Mouse (Mus musculus): ENCODE results near the gene Tmem269. TPM values are rescaled to one million over a fixed set of nuclear protein-coding genes. Genes with fewer than 3 reads are reported as not detected.

Tmem269 gene
- not detected in 2 replicates for polyA plus RNA-seq (2014; fragmentation: Nextera tagmentation; extraction: Ambion mirVana)

DNA sequence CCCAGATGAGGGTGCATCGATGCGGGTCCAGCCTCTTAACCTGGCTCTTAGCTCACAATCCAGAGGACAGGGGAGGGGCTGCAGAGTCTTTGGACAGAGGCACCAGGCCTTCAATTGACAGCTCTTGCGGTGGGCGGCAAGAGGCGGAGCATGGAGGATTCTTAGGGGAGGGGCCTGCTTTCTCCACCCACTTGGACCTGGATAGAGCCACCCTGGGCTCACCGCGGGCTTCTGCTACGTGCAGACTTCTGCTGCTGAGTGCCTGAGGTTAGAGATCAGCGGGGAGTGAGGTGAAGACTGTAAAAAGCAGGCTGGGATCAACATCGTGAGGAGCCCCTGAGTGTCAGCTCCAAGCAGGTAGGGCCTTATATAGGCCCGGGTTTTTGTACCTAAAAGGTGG is at the start of gene Tmem269:
Gene Tmem269 (minus strand): TSS at position 49 of the 400 bp plus-strand sequence.
- Histone ChIP-seq H3K36me3 (ENCODE audit: insufficient read depth) (peaks cover 3% of the 10 kb centered on the region), H3K4me3 (ENCODE audit: low read depth, low read length) (no peak within 1 kb of the TSS), H3K4me2 (no peak within 1 kb of the TSS), H3K27ac (ENCODE audit: low read depth) (no peak within 1 kb of the TSS), H3K9me3 (ENCODE audit: low read depth, low read length) (no peaks in the 10 kb centered on the region), H3K9ac (no peak within 1 kb of the TSS), H3K27me3 (ENCODE audit: insufficient read depth, low read length) (no peaks in the 10 kb centered on the region), H3K4me1 (ENCODE audit: insufficient read depth) (no peaks in the 10 kb centered on the region)
- 10% methylated on average over 11 of the region's 11 CpGs for WGBS
- peak; percentile 32; the same call in 1 of the 2 replicates for ATAC-seq (ENCODE audit: insufficient read depth)
- TF ChIP-seq CTCF (IDR thresholded peaks at IDR 0.05; ENCODE audit: low read depth), result no peak
- DNase-seq, result peak; percentile 36

DNA sequence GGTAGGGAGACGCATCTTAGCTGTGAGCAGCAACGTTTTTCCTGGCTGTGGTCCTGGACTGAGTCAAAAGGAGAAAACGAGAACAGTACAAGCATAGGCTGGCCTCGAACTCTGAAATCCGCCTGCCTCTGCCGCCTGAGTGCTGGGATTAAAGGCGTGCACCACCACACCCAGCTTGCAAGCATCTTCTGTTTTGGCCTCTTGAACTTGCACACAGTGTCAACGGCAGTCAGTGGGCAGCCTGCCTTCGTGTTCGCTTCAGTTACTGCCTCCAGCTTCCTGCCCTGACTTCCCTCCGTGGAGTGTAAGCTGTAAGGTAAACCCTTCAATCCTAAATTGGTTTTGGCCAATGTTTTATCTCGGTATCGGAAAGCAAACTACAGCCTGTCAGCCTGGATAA is 48.6 kb upstream of the Tmem269 start:
- WGBS, result 63% methylated on average over 13 of the region's 13 CpGs
- DNase-seq (no peak), ATAC-seq (ENCODE audit: insufficient read depth) (no peak)

DNA sequence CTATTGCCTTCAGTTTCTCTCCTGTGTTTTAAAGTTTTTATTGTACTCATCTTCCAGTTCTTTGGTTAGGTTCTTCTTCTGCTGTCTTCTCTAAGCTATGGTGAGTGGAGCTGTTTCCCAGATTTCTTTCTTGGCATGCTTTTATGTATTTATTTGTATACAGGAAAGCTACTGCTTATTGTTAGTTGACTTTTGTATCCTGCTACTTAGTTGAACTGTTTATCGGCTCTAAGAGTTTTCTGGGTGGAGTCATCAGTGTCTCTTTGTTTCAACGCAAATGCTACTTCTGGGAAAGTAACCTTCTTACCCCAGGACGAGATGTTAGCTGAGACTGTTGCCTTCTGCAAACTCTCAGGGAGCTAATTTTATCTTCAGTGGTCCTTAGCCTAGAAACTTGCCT is 45.4 kb upstream of the Tmem269 start:
- no peak overlapping the region for H3K27ac ChIP-seq (ENCODE audit: low read depth)
- H3K9ac ChIP-seq, result no peak overlapping the region
- no peaks in the 10 kb centered on the region for H3K27me3 ChIP-seq (ENCODE audit: insufficient read depth, low read length)
- H3K9me3 ChIP-seq (ENCODE audit: low read depth, low read length), result no peaks in the 10 kb centered on the region
- no peaks in the 10 kb centered on the region for H3K4me1 ChIP-seq (ENCODE audit: insufficient read depth)
- no peak overlapping the region for H3K4me3 ChIP-seq (ENCODE audit: low read depth, low read length)
- TF ChIP-seq CTCF (IDR thresholded peaks at IDR 0.05; ENCODE audit: low read depth), result no peak
- ATAC-seq (ENCODE audit: insufficient read depth) (no peak), DNase-seq (no peak)
- WGBS, result 67% methylated on average over 3 of the region's 3 CpGs
- no peak overlapping the region for H3K4me2 ChIP-seq
- no peaks in the 10 kb centered on the region for H3K36me3 ChIP-seq (ENCODE audit: insufficient read depth)

More for the DNA sequence above, 48.6 kb upstream of the Tmem269 start:
- Histone ChIP-seq H3K4me1 (ENCODE audit: insufficient read depth) (no peaks in the 10 kb centered on the region), H3K27me3 (ENCODE audit: insufficient read depth, low read length) (no peaks in the 10 kb centered on the region), H3K4me3 (ENCODE audit: low read depth, low read length) (no peak overlapping the region), H3K9me3 (ENCODE audit: low read depth, low read length) (no peaks in the 10 kb centered on the region), H3K36me3 (ENCODE audit: insufficient read depth) (peaks cover 20% of the 10 kb centered on the region), H3K27ac (ENCODE audit: low read depth) (no peak overlapping the region), H3K9ac (no peak overlapping the region), H3K4me2 (no peak overlapping the region)
- TF ChIP-seq CTCF (IDR thresholded peaks at IDR 0.05; ENCODE audit: low read depth), result no peak

DNA sequence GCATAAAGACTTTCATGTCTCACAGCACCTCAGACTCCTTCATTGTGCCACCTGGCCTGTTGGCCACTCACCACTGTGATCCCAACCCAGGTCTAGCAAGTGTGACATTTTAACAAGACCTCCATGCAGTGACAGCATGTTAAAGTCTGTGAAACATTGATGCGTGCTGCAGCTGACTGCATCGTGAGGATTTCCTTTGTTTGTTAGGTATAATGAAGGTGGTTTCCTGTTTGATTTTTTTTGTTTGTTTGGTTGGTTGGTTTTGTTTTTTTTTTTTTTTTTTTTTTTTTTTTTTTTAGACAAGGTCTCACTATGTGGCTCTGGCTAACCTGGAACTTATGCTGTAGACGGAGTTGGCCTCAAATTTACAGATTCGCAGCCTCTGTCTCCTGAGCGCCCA is 44.5 kb upstream of the Tmem269 start:
- no peak overlapping the region for H3K27ac ChIP-seq (ENCODE audit: low read depth)
- no peaks in the 10 kb centered on the region for H3K9me3 ChIP-seq (ENCODE audit: low read depth, low read length)
- no peak overlapping the region for H3K4me2 ChIP-seq
- no peak for TF ChIP-seq CTCF (IDR thresholded peaks at IDR 0.05; ENCODE audit: low read depth)
- no peaks in the 10 kb centered on the region for H3K36me3 ChIP-seq (ENCODE audit: insufficient read depth)
- no peak for ATAC-seq (ENCODE audit: insufficient read depth)
- no peak overlapping the region for H3K9ac ChIP-seq
- H3K4me1 ChIP-seq (ENCODE audit: insufficient read depth), result no peaks in the 10 kb centered on the region
- H3K4me3 ChIP-seq (ENCODE audit: low read depth, low read length), result no peak overlapping the region
- no peak for DNase-seq
- 88% methylated on average over 5 of the region's 5 CpGs for WGBS
- H3K27me3 ChIP-seq (ENCODE audit: insufficient read depth, low read length), result no peaks in the 10 kb centered on the region

DNA sequence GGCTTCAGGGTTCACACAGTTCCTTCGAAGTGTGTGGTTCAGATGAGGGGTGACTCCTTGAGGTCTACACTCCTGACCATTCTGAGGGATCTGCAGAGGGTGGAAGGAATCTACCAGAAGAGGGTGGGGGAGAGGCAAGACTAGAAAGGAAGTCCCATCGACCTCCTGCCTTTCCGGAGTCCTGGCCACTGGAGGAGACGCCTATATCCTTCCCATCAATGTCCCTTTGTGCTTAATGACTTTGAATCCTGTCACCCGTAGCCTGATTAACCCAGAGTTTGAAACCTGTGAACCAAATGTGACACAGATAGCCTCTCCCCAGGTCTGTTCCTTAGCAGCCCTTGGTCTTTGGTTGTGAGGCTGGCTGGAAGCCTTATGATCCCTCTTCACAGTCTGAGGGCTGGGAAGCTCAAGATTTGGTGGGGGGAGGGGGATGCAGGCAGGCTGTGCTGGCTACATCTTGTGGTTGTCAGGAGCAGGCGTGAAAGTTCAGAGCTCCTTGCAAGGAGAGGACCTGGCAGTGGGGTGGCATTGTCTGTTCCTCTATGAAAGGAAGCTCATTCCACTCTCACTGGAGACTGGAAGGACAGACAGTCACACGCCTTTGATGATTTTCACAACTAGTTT is 43.2 kb upstream of the Tmem269 start:
- no peak for ATAC-seq (ENCODE audit: insufficient read depth)
- 37% methylated on average over 7 of the region's 7 CpGs for WGBS

DNA sequence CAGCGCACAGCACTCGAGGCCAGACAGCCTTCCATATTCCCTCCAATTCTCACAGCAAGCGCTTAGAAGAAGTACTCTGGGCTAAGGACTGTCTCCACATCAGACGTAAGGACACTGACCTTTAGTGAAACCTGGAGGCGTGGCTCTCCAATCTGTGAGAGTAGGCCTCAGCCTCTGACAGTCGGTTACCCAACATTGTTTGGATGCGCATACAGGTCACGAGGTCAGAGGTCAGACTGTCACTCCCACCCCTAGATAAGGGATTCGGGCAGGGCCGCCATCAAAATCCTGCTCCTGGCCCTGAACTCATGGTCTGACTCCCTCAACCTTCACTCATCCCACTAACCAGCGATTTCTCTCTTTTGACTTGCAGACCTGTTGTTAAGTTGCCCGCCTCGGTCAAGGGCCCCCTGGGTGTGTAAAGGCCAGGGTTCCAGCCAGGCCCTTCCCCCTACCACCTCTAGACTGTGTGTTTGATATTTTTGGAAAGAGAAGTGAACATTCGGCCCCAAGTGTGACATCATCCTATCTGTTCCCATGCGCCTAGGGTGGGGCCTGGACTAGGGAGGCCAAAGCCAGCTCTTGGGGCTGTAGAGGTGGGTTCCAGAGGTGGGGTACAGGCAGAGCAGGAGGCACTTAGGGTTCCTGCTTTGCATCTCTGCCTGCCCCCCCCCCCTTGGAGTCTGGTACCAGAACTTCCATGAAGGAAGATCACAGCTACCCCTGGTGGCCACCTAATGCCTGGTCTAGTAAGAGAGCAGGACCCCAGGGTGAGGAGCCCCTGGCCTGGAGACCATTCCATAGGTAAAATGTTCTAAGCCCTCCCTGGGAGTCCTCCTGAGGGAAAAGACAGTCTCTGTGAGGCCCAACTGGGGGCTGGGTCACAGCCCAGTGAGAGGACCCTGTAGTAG is 41.6 kb upstream of the Tmem269 start:
- no peaks in the 10 kb centered on the region for H3K27me3 ChIP-seq (ENCODE audit: insufficient read depth, low read length)
- no peak overlapping the region for H3K4me2 ChIP-seq
- WGBS, result 70% methylated on average over 15 of the region's 15 CpGs
- H3K4me1 ChIP-seq (ENCODE audit: insufficient read depth), result no peaks in the 10 kb centered on the region
- H3K27ac ChIP-seq (ENCODE audit: low read depth), result no peak overlapping the region
- no peaks in the 10 kb centered on the region for H3K9me3 ChIP-seq (ENCODE audit: low read depth, low read length)
- H3K36me3 ChIP-seq (ENCODE audit: insufficient read depth), result no peaks in the 10 kb centered on the region
- DNase-seq (no peak), ATAC-seq (ENCODE audit: insufficient read depth) (no peak)
- peak; percentile 36 for TF ChIP-seq CTCF (IDR thresholded peaks at IDR 0.05; ENCODE audit: low read depth)
- H3K4me3 ChIP-seq (ENCODE audit: low read depth, low read length), result no peak overlapping the region
- no peak overlapping the region for H3K9ac ChIP-seq

More for the DNA sequence above, 43.2 kb upstream of the Tmem269 start:
- Histone ChIP-seq H3K27me3 (ENCODE audit: insufficient read depth, low read length) (no peaks in the 10 kb centered on the region), H3K9ac (no peak overlapping the region), H3K4me3 (ENCODE audit: low read depth, low read length) (no peak overlapping the region), H3K36me3 (ENCODE audit: insufficient read depth) (no peaks in the 10 kb centered on the region), H3K9me3 (ENCODE audit: low read depth, low read length) (no peaks in the 10 kb centered on the region), H3K4me2 (no peak overlapping the region), H3K4me1 (ENCODE audit: insufficient read depth) (no peaks in the 10 kb centered on the region), H3K27ac (ENCODE audit: low read depth) (no peak overlapping the region; the same call in 1 of the 2 replicates)
- DNase-seq, result no peak
- TF ChIP-seq CTCF (IDR thresholded peaks at IDR 0.05; ENCODE audit: low read depth), result no peak

DNA sequence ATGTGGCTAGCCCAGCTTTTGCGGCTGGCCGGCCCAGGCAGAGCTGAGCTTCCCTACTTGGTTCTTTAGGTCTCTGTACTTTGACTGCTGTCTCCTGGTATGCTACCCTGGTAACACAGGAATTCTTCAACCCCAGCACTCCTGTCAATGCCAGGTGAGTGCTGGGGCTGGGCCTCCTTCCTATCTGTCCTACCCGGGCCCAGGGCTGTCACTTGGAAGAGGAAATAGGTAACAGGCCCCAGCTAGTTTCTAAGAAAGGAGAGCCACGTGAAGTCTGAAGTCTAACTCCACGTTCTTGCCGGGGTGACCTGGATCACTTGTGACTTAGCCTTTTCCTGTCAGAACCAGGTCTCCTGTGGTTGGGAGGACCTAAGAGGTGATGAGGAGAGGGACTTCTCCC is 39.1 kb upstream of the Tmem269 start:
- no peak for TF ChIP-seq CTCF (IDR thresholded peaks at IDR 0.05; ENCODE audit: low read depth)
- no peak overlapping the region for H3K4me2 ChIP-seq
- 52% methylated on average over 6 of the region's 6 CpGs for WGBS
- DNase-seq (no peak), ATAC-seq (ENCODE audit: insufficient read depth) (no peak)
- no peaks in the 10 kb centered on the region for H3K27me3 ChIP-seq (ENCODE audit: insufficient read depth, low read length)
- no peak overlapping the region for H3K27ac ChIP-seq (ENCODE audit: low read depth)
- H3K4me1 ChIP-seq (ENCODE audit: insufficient read depth), result no peaks in the 10 kb centered on the region
- no peaks in the 10 kb centered on the region for H3K9me3 ChIP-seq (ENCODE audit: low read depth, low read length)
- no peaks in the 10 kb centered on the region for H3K36me3 ChIP-seq (ENCODE audit: insufficient read depth)
- H3K9ac ChIP-seq, result no peak overlapping the region
- no peak overlapping the region for H3K4me3 ChIP-seq (ENCODE audit: low read depth, low read length)
